Mouse (Mus musculus): ENCODE measurements around the gene Slc41a1.
A peak's percentile ranks its signal among the peaks of the same experiment; 100 is the strongest.

Slc41a1 gene

GRCm38 (mm10) chr1:131828297-131829126, 1.2 kb downstream of the Slc41a1 start:
- DNase-seq: no peak

GRCm38 (mm10) chr1:131829279-131829678, 2.0 kb downstream of the Slc41a1 start:
- DNase-seq: peak; percentile 50

- no peak for DNase-seq
Measured at GRCm38 (mm10) chr1:131830561-131830960, 3.3 kb downstream of the Slc41a1 start.

GRCm38 (mm10) chr1:131830971-131831641, 3.8 kb downstream of the Slc41a1 start:
- no peak for DNase-seq

GRCm38 (mm10) chr1:131837035-131837434, 9.7 kb downstream of the Slc41a1 start:
- no peak for DNase-seq

- no peak for DNase-seq
Measured at GRCm38 (mm10) chr1:131838542-131838941, 11.2 kb downstream of the Slc41a1 start.

- peak; percentile 47 for DNase-seq
Measured at GRCm38 (mm10) chr1:131839279-131839678, 12.0 kb downstream of the Slc41a1 start.

GRCm38 (mm10) chr1:131842221-131842620, 14.9 kb downstream of the Slc41a1 start:
- no peak for DNase-seq

GRCm38 (mm10) chr1:131843758-131844157, 16.5 kb downstream of the Slc41a1 start:
- peak; percentile 51 for DNase-seq

- no peak for DNase-seq
Measured at GRCm38 (mm10) chr1:131844883-131845282, 17.6 kb downstream of the Slc41a1 start.

GRCm38 (mm10) chr1:131846255-131846654, 19.0 kb downstream of the Slc41a1 start:
- DNase-seq: peak; percentile 81

GRCm38 (mm10) chr1:131861811-131862210, 34.5 kb downstream of the Slc41a1 start:
- DNase-seq: no peak

- no peak for DNase-seq
Measured at GRCm38 (mm10) chr1:131865596-131865995, 38.3 kb downstream of the Slc41a1 start.

- DNase-seq: no peak
Measured at GRCm38 (mm10) chr1:131866304-131866999, 39.2 kb downstream of the Slc41a1 start.

- DNase-seq: peak; percentile 73
Measured at GRCm38 (mm10) chr1:131867093-131867945, 40.0 kb downstream of the Slc41a1 start, which contains the start of gene Rab29. TSS of gene Rab29 (plus strand) at chr1:131867224.

- DNase-seq: no peak
Measured at GRCm38 (mm10) chr1:131867946-131868290, 40.6 kb downstream of the Slc41a1 start.

GRCm38 (mm10) chr1:131869561-131869960, 42.3 kb downstream of the Slc41a1 start:
- no peak for DNase-seq

- no peak for DNase-seq
Measured at GRCm38 (mm10) chr1:131872856-131873255, 45.6 kb downstream of the Slc41a1 start.

GRCm38 (mm10) chr1:131879816-131880215, 52.5 kb downstream of the Slc41a1 start:
- no peak for DNase-seq

- DNase-seq: no peak
Measured at GRCm38 (mm10) chr1:131882787-131883186, 55.5 kb downstream of the Slc41a1 start.

GRCm38 (mm10) chr1:131886173-131886572, 58.9 kb downstream of the Slc41a1 start:
- DNase-seq: no peak

GRCm38 (mm10) chr1:131886641-131887040, 59.3 kb downstream of the Slc41a1 start:
- no peak for DNase-seq

All from cerebellum, adult 11-12 months (tissue).